ENCODE assay signal across 11 mouse cellular contexts in genomic region chr8:78595481-78595908, GRCm38 (mm10).
DNase-seq lines count a peak whose midpoint lies in the region; ATAC-seq lines count a peak whose summit lies in the region.
"Had no signal": no experiment of that assay in that cellular context is flagged by ENCODE, and none has a peak within 500 bp of the region (broad histone marks: within the 10 kb centered on the region; RNA-seq: fewer than 3 reads in every experiment).

No protein-coding gene starts in this region.

- peak overlapping the region; percentile 14; the same call in 1 of the 2 replicates for H3K27ac ChIP-seq in hindbrain, embryonic 13.5 days
- no peak overlapping the region for H3K27ac ChIP-seq in forebrain, embryonic 10.5 days
- H3K27ac ChIP-seq: embryonic facial prominence, embryonic 10.5 days; limb, embryonic 13.5 days had no signal

- no peak overlapping the region for H3K4me3 ChIP-seq in hindbrain, embryonic 13.5 days
- H3K4me3 ChIP-seq in forebrain, embryonic 10.5 days, result no peak overlapping the region
- H3K4me3 ChIP-seq: embryonic facial prominence, embryonic 10.5 days; limb, embryonic 13.5 days had no signal

- peak; percentile 78 for ATAC-seq in hindbrain, embryonic 13.5 days (ENCODE audit: low FRiP score)

- WGBS in hindbrain, embryonic 13.5 days, result 25% methylated on average over 6 of the region's 6 CpGs
- WGBS in forebrain, embryonic 10.5 days, result 89% methylated on average over 6 of the region's 6 CpGs

- H3K27me3 ChIP-seq in hindbrain, embryonic 13.5 days, result no peaks in the 10 kb centered on the region
- no peaks in the 10 kb centered on the region for H3K27me3 ChIP-seq in forebrain, embryonic 10.5 days (ENCODE audit: poor library complexity, severe bottlenecking)
- H3K27me3 ChIP-seq: limb, embryonic 13.5 days had no signal

- DNase-seq in heart, postnatal 4 days, result peak; percentile 16
- no peak for DNase-seq in heart, postnatal 14 days
- peak; percentile 28 for DNase-seq in 416B (ENCODE audit: low read depth)
- DNase-seq in adrenal gland, adult 8-10 months, result peak; percentile 36
- DNase-seq in spleen, postnatal 14 days (ENCODE audit: low spot score in 2 of 2), result no peak
- no peak for DNase-seq in retina, postnatal 1 day
- DNase-seq in forebrain, embryonic 10.5 days (ENCODE audit: extremely low spot score, low spot score), result no peak
- DNase-seq: heart, adult 11 months had no signal

- no peaks in the 10 kb centered on the region for H3K36me3 ChIP-seq in hindbrain, embryonic 13.5 days
- no peaks in the 10 kb centered on the region; the same call in 1 of the 2 replicates for H3K36me3 ChIP-seq in forebrain, embryonic 10.5 days (replicated peaks)
- H3K36me3 ChIP-seq: embryonic facial prominence, embryonic 10.5 days; limb, embryonic 13.5 days had no signal

- intact Hi-C loops in heart, postnatal 14 days (cut with DNase I), result no loop called here

- H3K4me2 ChIP-seq in hindbrain, embryonic 13.5 days, result no peak overlapping the region
- H3K4me2 ChIP-seq: limb, embryonic 13.5 days had no signal

- H3K9me3 ChIP-seq in hindbrain, embryonic 13.5 days, result no peaks in the 10 kb centered on the region
- H3K9me3 ChIP-seq in forebrain, embryonic 10.5 days, result no peaks in the 10 kb centered on the region
- H3K9me3 ChIP-seq: embryonic facial prominence, embryonic 10.5 days; limb, embryonic 13.5 days had no signal

- no peak overlapping the region for H3K9ac ChIP-seq in hindbrain, embryonic 13.5 days
- H3K9ac ChIP-seq: limb, embryonic 13.5 days had no signal

- H3K4me1 ChIP-seq in hindbrain, embryonic 13.5 days (replicated peaks), result peaks cover 16% of the 10 kb centered on the region
- H3K4me1 ChIP-seq in forebrain, embryonic 10.5 days, result peaks cover 4% of the 10 kb centered on the region; the same call in 1 of the 2 replicates

Comparison
In these comparisons a context has a peak if more than half of its experiments do, and no peak if none do; other contexts are left out.
1. DNase-seq: peak in heart, postnatal 4 days (single experiment), 416B (single experiment) and adrenal gland, adult 8-10 months (single experiment); none in heart, postnatal 14 days (0 of 2), spleen, postnatal 14 days (0 of 2), retina, postnatal 1 day (single experiment) and forebrain, embryonic 10.5 days (single experiment).